Mouse (Mus musculus) midbrain, embryonic 15.5 days (tissue): ENCODE data around the gene Olfr553. TPM values are rescaled to one million over a fixed set of nuclear protein-coding genes. Genes with fewer than 3 reads are reported as not detected.
"Not testable (repeated sequence)": the region's sequence is repeated elsewhere in the genome, so short reads cannot be mapped to it uniquely, and the experiment has no call there.

Source experiments
- ATAC-seq: fragments of 200-750 bp; cut with Nextera tagmentation; replicated peaks from 2 replicates; pipeline ENCODE4 v1.8.0; 2017; ENCODE audit warnings: moderate TSS enrichment
- H3K27ac ChIP-seq: fragments of 300-500 bp; sonication (generic); 2 replicates; pipeline ENCODE4 v1.5.1; 2015; ENCODE audit warnings: mild to moderate bottlenecking, inconsistent platforms
- H3K27me3 ChIP-seq: fragments of 300-500 bp; sonication (generic); replicated peaks from 2 replicates; pipeline ENCODE4 v1.6.1; 2015; ENCODE audit warnings: inconsistent platforms
- H3K36me3 ChIP-seq: fragments of 300-500 bp; sonication (generic); replicated peaks from 2 replicates; pipeline ENCODE4 v1.6.1; 2015; ENCODE audit warnings: inconsistent platforms
- H3K4me1 ChIP-seq: fragments of 300-500 bp; sonication (generic); 2 replicates; pipeline ENCODE4 v1.6.1; 2015; ENCODE audit warnings: inconsistent platforms
- H3K4me2 ChIP-seq: fragments of 300-500 bp; sonication (generic); 2 replicates; pipeline ENCODE4 v1.6.1; 2015; ENCODE audit warnings: inconsistent platforms, mild to moderate bottlenecking, moderate library complexity
- H3K4me3 ChIP-seq: fragments of 300-500 bp; sonication (generic); 2 replicates; pipeline ENCODE4 v1.5.1; 2015; ENCODE audit warnings: mild to moderate bottlenecking, inconsistent platforms
- H3K9ac ChIP-seq: fragments of 300-500 bp; sonication (generic); 2 replicates; pipeline ENCODE4 v1.6.1; 2015; ENCODE audit warnings: mild to moderate bottlenecking, inconsistent platforms
- H3K9me3 ChIP-seq: fragments of 300-500 bp; sonication (generic); 2 replicates; pipeline ENCODE4 v1.6.1; 2016; ENCODE audit warnings: inconsistent platforms
- WGBS: fragments of 180-500 bp; shearing (Covaris S2); methylation state at CpG from one replicate; pipeline ENCODE4 v1.1.7; 2015; ENCODE audit warnings: mixed read lengths; 5-methylcytosine and 5-hydroxymethylcytosine counted together
- polyA plus RNA-seq: library from polyadenylated mRNA; unstranded; fragments of >200 nt; fragmentation: Nextera tagmentation; extraction: Ambion mirVana; gene quantifications from 2 replicates; pipeline ENCODE4 v1.2.1, GENCODE M21; 2015

Gene Olfr553
- polyA plus RNA-seq: not detected in 2 replicates

GRCm38 (mm10) chr7:102618118-102618517 lies at the start of gene Olfr553:
Olfr553 (minus strand) TSS chr7:102618218.
- Histone ChIP-seq H3K4me3 (no peak within 1 kb of the TSS), H3K36me3 (no peaks in the 10 kb centered on the region), H3K4me2 (no peak within 1 kb of the TSS), H3K27me3 (no peaks in the 10 kb centered on the region), H3K9me3 (no peaks in the 10 kb centered on the region), H3K27ac (no peak within 1 kb of the TSS), H3K4me1 (no peaks in the 10 kb centered on the region), H3K9ac (no peak within 1 kb of the TSS)
- ATAC-seq: no peak

- Histone ChIP-seq H3K9ac (no peak overlapping the region), H3K4me1 (no peaks in the 10 kb centered on the region), H3K27me3 (no peaks in the 10 kb centered on the region), H3K36me3 (no peaks in the 10 kb centered on the region), H3K27ac (no peak overlapping the region), H3K4me3 (no peak overlapping the region), H3K4me2 (no peak overlapping the region), H3K9me3 (no peaks in the 10 kb centered on the region)
- ATAC-seq: no peak
- 31% methylated on average over 2 of the region's 2 CpGs for WGBS
Measured at GRCm38 (mm10) chr7:102665378-102665777, 47.4 kb upstream of the Olfr553 start.

GRCm38 (mm10) chr7:102664599-102664998 lies 46.6 kb upstream of the Olfr553 start, which contains the start of gene Olfr556:
Olfr556 (plus strand) TSS chr7:102664899.
- 43% methylated on average over 3 of the region's 3 CpGs for WGBS
- Histone ChIP-seq H3K27ac (no peak within 1 kb of the TSS), H3K9ac (no peak within 1 kb of the TSS), H3K4me2 (no peak within 1 kb of the TSS), H3K4me3 (no peak within 1 kb of the TSS), H3K9me3 (no peaks in the 10 kb centered on the region), H3K27me3 (no peaks in the 10 kb centered on the region), H3K36me3 (no peaks in the 10 kb centered on the region), H3K4me1 (no peaks in the 10 kb centered on the region)
- ATAC-seq: no peak

GRCm38 (mm10) chr7:102658523-102658922 lies 40.5 kb upstream of the Olfr553 start, which contains the start of gene Olfr555:
Olfr555 (plus strand) TSS chr7:102658823.
- no peaks in the 10 kb centered on the region for H3K9me3 ChIP-seq
- no peak for ATAC-seq
- H3K9ac ChIP-seq: no peak within 1 kb of the TSS
- no peaks in the 10 kb centered on the region for H3K36me3 ChIP-seq
- no peaks in the 10 kb centered on the region for H3K27me3 ChIP-seq
- H3K4me2 ChIP-seq: no peak within 1 kb of the TSS
- no peak within 1 kb of the TSS for H3K4me3 ChIP-seq
- H3K27ac ChIP-seq: no peak within 1 kb of the TSS
- WGBS: 78% methylated on average over 1 of the region's 1 CpGs
- no peaks in the 10 kb centered on the region for H3K4me1 ChIP-seq

- not testable (repeated sequence) for H3K27ac ChIP-seq, H3K4me3 ChIP-seq, H3K4me2 ChIP-seq, H3K27me3 ChIP-seq, H3K9ac ChIP-seq, H3K9me3 ChIP-seq, ATAC-seq, H3K36me3 ChIP-seq, H3K4me1 ChIP-seq
- 91% methylated on average over 4 of the region's 4 CpGs for WGBS
Measured at GRCm38 (mm10) chr7:102644945-102645344, 26.9 kb upstream of the Olfr553 start.

GRCm38 (mm10) chr7:102638132-102638531 lies 20.1 kb upstream of the Olfr553 start, which contains the start of gene Olfr554:
Olfr554 (plus strand) TSS chr7:102638432.
- ATAC-seq: no peak
- 87% methylated on average over 1 of the region's 1 CpGs for WGBS
- no peaks in the 10 kb centered on the region for H3K27me3 ChIP-seq
- no peak within 1 kb of the TSS for H3K9ac ChIP-seq
- H3K4me2 ChIP-seq: no peak within 1 kb of the TSS
- no peaks in the 10 kb centered on the region for H3K4me1 ChIP-seq
- no peaks in the 10 kb centered on the region for H3K9me3 ChIP-seq
- no peak within 1 kb of the TSS for H3K27ac ChIP-seq
- H3K36me3 ChIP-seq: no peaks in the 10 kb centered on the region
- no peak within 1 kb of the TSS for H3K4me3 ChIP-seq

GRCm38 (mm10) chr7:102636665-102637064 lies 18.6 kb upstream of the Olfr553 start:
- no peak for ATAC-seq
- H3K4me1 ChIP-seq: no peaks in the 10 kb centered on the region
- no peaks in the 10 kb centered on the region for H3K9me3 ChIP-seq
- H3K4me2 ChIP-seq: no peak overlapping the region
- H3K27me3 ChIP-seq: no peaks in the 10 kb centered on the region
- no peak overlapping the region for H3K4me3 ChIP-seq
- 26% methylated on average over 3 of the region's 3 CpGs for WGBS
- H3K9ac ChIP-seq: no peak overlapping the region
- no peak overlapping the region for H3K27ac ChIP-seq
- H3K36me3 ChIP-seq: no peaks in the 10 kb centered on the region

- not testable (repeated sequence) for H3K9me3 ChIP-seq, H3K9ac ChIP-seq, H3K27me3 ChIP-seq, H3K27ac ChIP-seq, H3K4me3 ChIP-seq, ATAC-seq, H3K36me3 ChIP-seq, H3K4me1 ChIP-seq, H3K4me2 ChIP-seq
- 90% methylated on average over 19 of the region's 19 CpGs for WGBS
Measured at GRCm38 (mm10) chr7:102620368-102620767, 2.4 kb upstream of the Olfr553 start.

GRCm38 (mm10) chr7:102619608-102620007 lies 1.6 kb upstream of the Olfr553 start:
- Histone ChIP-seq H3K4me2 (no peak overlapping the region), H3K27me3 (no peaks in the 10 kb centered on the region), H3K27ac (no peak overlapping the region), H3K9ac (no peak overlapping the region), H3K36me3 (no peaks in the 10 kb centered on the region), H3K4me1 (no peaks in the 10 kb centered on the region), H3K9me3 (no peaks in the 10 kb centered on the region), H3K4me3 (no peak overlapping the region)
- ATAC-seq: no peak
- WGBS: 61% methylated on average over 5 of the region's 5 CpGs

GRCm38 (mm10) chr7:102597378-102598031 lies 20.5 kb downstream of the Olfr553 start, which contains the start of gene Olfr552:
Olfr552 (plus strand) TSS chr7:102597770.
- H3K9me3 ChIP-seq: no peaks in the 10 kb centered on the region
- H3K4me2 ChIP-seq: no peak within 1 kb of the TSS
- no peaks in the 10 kb centered on the region for H3K27me3 ChIP-seq
- 93% methylated on average over 1 of the region's 1 CpGs for whole genome bisulfite sequencing
- no peak for ATAC-seq
- no peak within 1 kb of the TSS for H3K9ac ChIP-seq
- H3K4me1 ChIP-seq: no peaks in the 10 kb centered on the region
- H3K4me3 ChIP-seq: no peak within 1 kb of the TSS
- H3K27ac ChIP-seq: no peak within 1 kb of the TSS
- H3K36me3 ChIP-seq: no peaks in the 10 kb centered on the region

- Histone ChIP-seq H3K27ac (no peak within 1 kb of the TSS), H3K4me1 (no peaks in the 10 kb centered on the region), H3K27me3 (no peaks in the 10 kb centered on the region), H3K36me3 (no peaks in the 10 kb centered on the region), H3K4me3 (no peak within 1 kb of the TSS), H3K9me3 (no peaks in the 10 kb centered on the region), H3K4me2 (no peak within 1 kb of the TSS), H3K9ac (no peak within 1 kb of the TSS)
- WGBS: 90% methylated on average over 3 of the region's 3 CpGs
- ATAC-seq: no peak
Measured at GRCm38 (mm10) chr7:102591786-102592185, 26.2 kb downstream of the Olfr553 start, which contains the start of gene Olfr551. Olfr551 (minus strand) TSS chr7:102591886.

- Histone ChIP-seq H3K4me1 (peaks cover 5% of the 10 kb centered on the region; the same call in 1 of the 2 replicates), H3K4me2 (no peak overlapping the region), H3K9me3 (no peaks in the 10 kb centered on the region), H3K27ac (no peak overlapping the region), H3K36me3 (no peaks in the 10 kb centered on the region), H3K9ac (no peak overlapping the region), H3K4me3 (no peak overlapping the region), H3K27me3 (no peaks in the 10 kb centered on the region)
- no peak for ATAC-seq
- WGBS: 56% methylated on average over 6 of the region's 6 CpGs
Measured at GRCm38 (mm10) chr7:102575998-102576397, 42.0 kb downstream of the Olfr553 start.
